Mouse (Mus musculus) regulatory T cell (primary cell): ENCODE measurements around the gene Wwp2.

ENCODE experiments used
- in situ Hi-C: fragments of 300-600 bp; cut with MboI, MseI; formaldehyde crosslinking; loops from one replicate; pipeline ENCODE4 v1.15.1; 2025; ENCODE audit warnings: high pct_unique_total_duplicates

Wwp2 gene

DNA sequence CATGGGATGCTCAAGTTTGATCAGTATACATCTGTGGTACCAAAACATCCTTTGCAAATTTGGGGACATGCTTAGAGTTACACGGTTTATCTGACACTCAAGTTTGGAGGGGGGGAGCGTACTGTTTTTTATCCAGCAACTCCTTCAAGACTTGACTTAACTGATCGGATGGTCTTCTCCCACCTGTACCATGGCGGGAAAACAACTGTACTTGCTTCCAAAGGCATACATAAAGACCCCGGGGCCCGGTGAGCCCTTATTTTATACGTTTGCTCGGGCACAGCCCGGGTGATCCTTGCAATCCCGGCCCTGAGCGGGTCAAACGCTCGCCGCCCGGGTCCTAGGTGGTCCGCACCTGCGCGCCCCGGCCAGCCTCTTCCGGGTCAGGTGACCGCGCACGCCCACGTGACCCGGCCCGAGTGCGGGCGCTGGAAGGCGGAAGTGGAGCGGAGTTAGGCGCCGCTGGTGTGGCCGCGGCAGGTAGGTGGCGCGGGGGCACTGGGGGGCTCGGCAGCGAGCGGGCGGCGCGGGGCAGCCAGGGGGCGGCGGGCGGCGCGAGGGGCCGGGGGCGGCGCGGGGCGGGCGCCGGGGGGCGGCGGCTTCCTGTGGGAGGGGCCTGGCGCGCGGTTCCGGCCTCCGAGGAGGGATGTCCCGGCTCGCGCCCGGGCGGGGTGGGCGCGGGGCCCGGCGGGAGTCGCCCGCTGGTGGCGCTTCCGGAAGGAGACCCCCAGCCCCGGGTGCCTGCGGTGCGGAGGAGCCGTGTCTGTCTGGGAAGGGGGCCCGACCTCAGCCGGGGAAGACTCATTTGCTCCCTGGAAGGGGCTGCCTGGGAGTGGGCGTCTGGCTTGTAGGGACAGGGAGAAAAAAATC lies at the start of gene Wwp2:
Gene Wwp2 (plus strand): TSS at position 404 of the 870 bp plus-strand sequence.
- in situ Hi-C loops = loop anchor here (25.0 kb wide), 1 partner anchor 1451 kb away; no protein-coding TSS in a partner anchor

- in situ Hi-C loops = loop anchor here (10.0 kb wide), 1 partner anchor 1462 kb away; no protein-coding TSS in a partner anchor
These were observed 49.5 kb upstream of the Wwp2 start for GRCm38 (mm10) chr8:107386642-107387041.

- in situ Hi-C loops = loop anchor here (10.0 kb wide), 1 partner anchor 1463 kb away; no protein-coding TSS in a partner anchor
These were observed 48.3 kb upstream of the Wwp2 start for GRCm38 (mm10) chr8:107387861-107388260.

DNA sequence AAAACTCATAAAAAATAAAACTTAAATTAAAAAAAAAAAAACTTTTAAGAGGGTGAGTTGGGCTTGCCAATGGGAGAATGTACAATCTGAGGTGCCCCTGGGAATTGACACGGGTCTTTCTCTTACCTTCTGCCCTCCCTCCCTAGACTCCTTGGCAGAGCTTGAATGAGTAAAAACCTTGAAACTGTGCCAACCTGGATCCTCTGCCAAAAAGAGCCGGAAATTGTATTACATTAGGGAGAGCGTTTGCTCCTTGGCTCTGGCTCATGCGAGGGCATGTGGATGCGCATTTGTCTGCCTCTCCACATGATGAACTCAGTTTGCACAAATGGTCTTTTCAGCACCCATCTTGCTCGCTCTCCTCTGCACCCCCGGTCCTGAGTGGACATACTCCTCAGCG lies 46.6 kb upstream of the Wwp2 start:
- in situ Hi-C loops = loop anchor here (10.0 kb wide), 1 partner anchor 1465 kb away; no protein-coding TSS in a partner anchor

DNA sequence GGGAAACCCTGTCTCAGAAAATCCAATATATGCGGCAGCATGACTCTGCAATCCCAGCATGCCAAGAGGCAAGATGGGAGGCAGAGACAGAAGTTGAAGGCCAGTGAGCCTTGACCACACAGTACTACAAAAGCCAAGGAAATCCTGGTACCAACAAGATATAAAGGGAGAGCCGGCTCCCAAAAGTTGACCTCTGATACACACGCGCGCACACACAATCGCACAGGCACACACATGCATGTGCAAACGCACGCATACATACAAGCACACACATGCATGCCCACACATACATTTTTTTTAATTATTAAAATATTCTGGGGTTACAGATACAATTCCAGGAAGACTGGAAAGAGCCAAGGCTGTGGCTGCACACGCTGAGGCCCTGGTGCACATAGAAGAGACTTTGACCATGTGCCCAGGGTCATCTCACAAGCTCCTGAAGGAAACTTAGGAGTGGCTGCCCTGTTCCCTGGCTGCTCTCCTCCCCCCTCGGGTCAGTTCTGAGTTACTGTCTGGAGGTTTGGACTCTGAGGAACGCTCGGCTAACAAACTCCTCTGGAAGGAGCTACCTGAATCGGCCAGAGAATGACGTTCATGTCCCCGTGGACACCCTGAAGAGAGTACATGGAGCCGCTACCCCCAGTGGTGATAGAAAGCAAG lies 45.6 kb upstream of the Wwp2 start:
- in situ Hi-C loops = no loop called here

GRCm38 (mm10) chr8:107391136-107391516 lies 45.0 kb upstream of the Wwp2 start:
- in situ Hi-C loops = no loop called here

- in situ Hi-C loops = no loop called here
These were observed 40.8 kb upstream of the Wwp2 start for GRCm38 (mm10) chr8:107395397-107395796.

GRCm38 (mm10) chr8:107396106-107396670 lies 40.0 kb upstream of the Wwp2 start:
- in situ Hi-C loops = no loop called here

DNA sequence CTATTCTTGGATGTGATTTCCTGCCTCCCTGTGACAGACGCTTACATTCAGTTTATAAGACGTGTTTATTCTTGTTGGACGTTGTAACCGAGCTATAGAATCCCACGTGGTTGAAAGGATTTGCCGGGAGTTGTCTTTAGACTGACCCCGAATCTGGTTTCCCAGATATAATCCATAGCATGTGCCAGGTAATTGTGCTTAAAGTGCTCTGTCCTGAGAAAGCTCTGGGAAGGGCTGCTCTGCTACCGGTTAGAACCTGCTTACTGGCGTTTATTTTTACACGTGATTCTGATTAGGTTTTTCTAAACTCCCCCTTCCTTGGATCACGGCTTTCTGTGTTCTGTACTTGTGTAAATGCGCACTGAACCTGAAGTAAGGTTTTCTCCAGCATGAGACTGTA lies 38.5 kb upstream of the Wwp2 start:
- in situ Hi-C loops = no loop called here

DNA sequence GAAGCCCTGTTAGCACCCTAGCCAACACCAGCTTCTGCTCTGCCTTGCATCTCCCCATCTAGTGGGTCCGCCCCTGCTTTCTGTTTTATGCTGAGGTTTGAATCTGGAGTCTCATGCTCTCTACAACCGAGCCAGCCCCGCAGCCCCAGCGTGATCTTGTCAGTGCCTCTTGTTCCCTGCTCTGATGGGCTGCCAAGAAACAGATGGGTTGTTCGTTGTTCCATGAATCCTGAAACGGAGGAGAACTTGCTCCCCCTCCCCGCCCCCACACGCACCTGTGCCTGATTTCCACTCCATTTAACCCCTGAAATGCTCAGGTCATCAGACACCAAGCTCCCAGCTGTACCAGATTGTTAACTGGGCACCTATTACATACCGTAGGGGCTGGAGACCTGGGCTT lies 36.7 kb upstream of the Wwp2 start:
- in situ Hi-C loops = no loop called here

DNA sequence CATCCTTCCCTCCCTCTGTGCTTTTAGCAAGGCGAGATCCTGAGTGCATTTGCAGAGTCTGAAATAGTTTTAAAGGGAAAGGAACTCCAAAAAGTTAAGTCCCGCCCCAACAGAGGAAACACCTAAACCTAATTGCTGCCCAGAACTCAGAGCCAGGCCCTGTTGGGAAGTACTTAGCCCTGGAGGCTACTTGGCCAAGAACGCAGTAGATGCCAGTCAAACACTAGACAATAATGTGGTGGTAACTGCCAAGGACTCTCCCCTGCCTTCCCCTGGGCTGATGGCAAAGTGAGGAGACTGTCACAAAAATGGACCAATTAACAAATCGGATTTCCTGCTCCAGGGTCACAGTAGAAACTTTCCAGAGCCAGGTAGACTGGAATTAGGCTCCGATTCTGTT lies 34.3 kb upstream of the Wwp2 start:
- in situ Hi-C loops = no loop called here

GRCm38 (mm10) chr8:107403038-107403781 lies 33.0 kb upstream of the Wwp2 start, which contains the start of gene Nqo1:
Gene Nqo1 (minus strand): TSS chr8:107403206.
- in situ Hi-C loops = no loop called here

GRCm38 (mm10) chr8:107404057-107404456 lies 32.1 kb upstream of the Wwp2 start:
- in situ Hi-C loops = no loop called here

DNA sequence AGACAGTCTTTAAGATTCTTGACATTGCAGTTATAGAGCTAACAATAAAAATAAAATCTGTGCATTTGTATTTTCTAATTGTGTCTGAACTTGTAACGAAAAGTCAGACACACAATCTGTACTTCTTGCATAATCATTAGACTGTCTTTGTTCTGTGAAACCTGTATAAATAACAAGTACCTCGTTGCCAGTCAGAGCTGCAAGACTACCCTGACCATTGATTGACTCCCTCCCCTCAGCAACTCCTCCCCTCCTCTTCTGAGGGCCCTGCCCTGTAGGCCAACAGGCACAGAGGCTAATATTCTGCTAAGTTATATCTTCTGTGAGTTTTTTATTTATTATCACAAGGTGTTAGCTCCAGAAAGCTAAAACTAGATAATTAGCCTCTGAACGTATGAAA lies 30.2 kb upstream of the Wwp2 start:
- in situ Hi-C loops = no loop called here

DNA sequence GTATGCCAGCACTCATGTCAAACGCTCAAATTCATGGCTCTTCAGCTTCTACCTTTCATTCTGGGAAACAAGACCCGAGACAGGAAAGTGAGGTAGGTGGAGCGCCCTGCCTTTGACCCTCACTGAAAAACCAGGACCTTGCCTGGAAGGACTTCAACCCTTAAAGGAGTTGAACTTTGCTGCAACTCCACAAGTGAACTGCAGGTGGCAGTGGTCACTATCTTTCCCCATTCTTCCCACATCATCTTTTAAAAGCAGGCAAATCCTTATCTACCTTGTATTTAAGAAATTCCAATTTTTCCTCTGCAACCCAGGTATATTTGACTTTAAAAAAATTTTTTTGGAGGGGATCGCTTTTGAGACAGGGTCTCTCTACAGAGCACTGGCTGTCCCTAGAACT lies 24.8 kb upstream of the Wwp2 start:
- in situ Hi-C loops = no loop called here

- in situ Hi-C loops = no loop called here
These were observed 23.6 kb upstream of the Wwp2 start for GRCm38 (mm10) chr8:107412552-107412951.

DNA sequence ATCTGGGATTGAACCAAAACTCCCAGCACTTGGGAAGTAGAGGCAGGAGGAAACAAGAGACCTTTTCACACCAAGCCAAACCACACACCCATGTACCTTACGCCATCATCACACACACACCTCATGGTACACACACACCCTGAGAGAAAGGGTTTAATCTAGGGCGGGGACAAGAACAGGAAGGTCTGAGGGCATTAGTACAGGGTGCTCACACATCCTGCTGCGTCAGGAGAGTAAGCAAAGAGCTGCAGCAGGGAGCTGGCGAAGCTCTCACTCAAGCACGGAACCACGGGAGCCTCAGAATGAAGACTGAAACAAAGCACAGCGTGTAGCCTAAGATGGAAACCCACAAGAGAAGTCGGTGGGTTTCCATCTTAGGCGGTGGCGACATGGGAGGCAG lies 22.3 kb upstream of the Wwp2 start:
- in situ Hi-C loops = no loop called here

DNA sequence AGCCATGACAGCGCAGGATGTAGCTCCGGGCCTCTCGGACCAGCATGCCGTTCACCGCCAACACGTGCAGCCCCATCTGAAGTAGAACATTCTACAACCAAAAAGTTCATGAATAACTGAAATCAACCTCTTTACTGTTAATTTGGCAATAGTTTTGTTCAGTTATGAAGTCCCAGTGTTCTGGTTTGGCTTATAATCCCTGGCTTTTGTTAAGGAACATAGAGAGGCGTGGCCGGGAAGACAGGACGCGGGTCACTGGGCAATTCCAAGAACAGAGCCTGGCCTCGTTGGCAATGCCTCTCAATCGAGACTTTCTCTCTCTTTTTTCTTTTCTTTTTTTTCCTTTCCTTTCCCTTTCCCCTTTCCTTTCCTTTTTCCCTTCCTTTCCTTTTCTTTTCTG lies 19.2 kb upstream of the Wwp2 start:
- in situ Hi-C loops = no loop called here

DNA sequence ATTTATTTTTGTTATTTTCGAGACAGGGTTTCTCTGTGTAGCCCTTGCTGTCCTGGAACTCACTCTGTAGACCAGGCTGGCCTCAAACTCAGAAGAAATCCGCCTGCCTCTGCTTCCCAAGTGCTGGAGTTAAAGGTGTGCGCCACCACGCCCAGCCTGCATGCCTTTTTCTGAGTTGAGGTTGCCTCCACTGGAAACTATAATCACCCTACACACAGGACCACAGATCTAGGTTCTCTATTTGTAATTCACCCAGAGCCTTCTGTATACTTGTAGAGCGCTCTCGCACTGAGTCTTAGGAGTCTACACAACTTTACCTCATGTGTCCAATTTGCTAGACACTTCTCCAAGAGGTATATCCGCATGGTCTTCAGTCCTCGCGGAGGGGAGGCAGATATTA lies 12.0 kb upstream of the Wwp2 start:
- in situ Hi-C loops = no loop called here

GRCm38 (mm10) chr8:107424597-107425229 lies 11.5 kb upstream of the Wwp2 start, which contains the start of gene Nob1:
Gene Nob1 (minus strand): TSS chr8:107425051.
- in situ Hi-C loops = loop anchor here (25.0 kb wide), 1 partner anchor 1463 kb away; no protein-coding TSS in a partner anchor

DNA sequence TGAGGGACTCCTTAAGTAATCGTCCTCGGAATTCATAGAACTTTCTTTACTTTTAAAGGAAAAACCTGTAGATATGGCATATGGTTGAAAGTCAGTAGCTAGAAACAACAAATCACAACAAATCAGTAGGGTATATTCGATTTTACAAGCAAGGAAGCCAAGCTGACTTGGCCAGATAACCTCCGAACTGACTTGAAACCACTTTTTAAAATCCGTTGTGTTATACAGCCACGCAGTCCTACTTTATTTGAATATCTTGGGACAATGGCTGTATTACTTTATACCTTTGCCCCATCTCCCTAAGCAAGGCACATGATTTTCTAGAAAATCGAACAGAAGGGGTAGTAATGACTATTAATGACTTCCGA lies 11.0 kb upstream of the Wwp2 start:
- in situ Hi-C loops = loop anchor here (25.0 kb wide), 1 partner anchor 1462 kb away; no protein-coding TSS in a partner anchor
